Mouse (Mus musculus) lung, adult 2 months (tissue): ENCODE measurements around the gene Sorl1.

Experiments
- CTCF ChIP-seq: fragments of 200-500 bp; IDR thresholded peaks from 2 replicates; pipeline ENCODE4 v1.5.1; 2011; ENCODE audit warnings: mild to moderate bottlenecking, low read length, control low read depth; ENCODE audit not compliant: insufficient read depth
- POLR2A ChIP-seq: fragments of 200-500 bp; IDR thresholded peaks from 2 replicates; pipeline ENCODE4 v1.6.1; 2011; ENCODE audit warnings: low read depth, mild to moderate bottlenecking, control low read depth, low read length, borderline replicate concordance; ENCODE audit errors: extremely low read depth

DNA sequence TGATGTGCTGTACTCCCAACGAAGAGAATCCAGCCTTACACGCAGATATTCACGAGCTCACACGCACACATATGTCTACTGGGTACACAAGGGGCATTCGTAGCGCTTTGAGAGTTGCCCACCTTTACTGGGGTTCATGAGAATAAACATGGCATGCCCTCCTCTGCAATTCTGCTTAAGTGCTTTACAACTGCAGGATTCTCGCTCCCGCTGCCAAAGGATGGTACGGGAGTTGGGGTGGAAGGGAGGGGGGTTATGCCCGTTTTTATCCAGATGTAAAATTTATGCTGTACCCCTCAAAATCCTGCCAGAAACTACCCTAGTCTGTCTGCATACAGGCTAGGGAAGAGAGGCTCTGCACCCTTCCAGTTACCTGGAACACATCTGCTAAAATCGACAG, 893 bp downstream of the Sorl1 start:
- TF ChIP-seq CTCF, result no peak
- no peak for TF ChIP-seq POLR2A
